Mouse (Mus musculus) kidney, adult 2 months (tissue): ENCODE data around the gene Ky.

Source experiments
- CTCF ChIP-seq: fragments of 200-500 bp; conservative IDR thresholded peaks from 2 replicates; pipeline ENCODE4 v1.5.1; 2011; ENCODE audit warnings: low read depth, mild to moderate bottlenecking, control low read depth, low read length, moderate library complexity, mixed read lengths; ENCODE audit not compliant: insufficient read depth, insufficient read length
- POLR2A ChIP-seq: fragments of 200-500 bp; IDR thresholded peaks from one replicate; pipeline ENCODE4 v1.6.1; 2011; ENCODE audit warnings: low read depth, low read length, control low read depth

- no peak for TF ChIP-seq POLR2A
- TF ChIP-seq CTCF, result no peak
Observed at GRCm38 (mm10) chr9:102470076-102470819, 35.3 kb upstream of the Ky start.
